Mouse (Mus musculus): Measurements from ENCODE around the gene Gm8297. TPM values are rescaled to one million over a fixed set of nuclear protein-coding genes. Genes with fewer than 3 reads are reported as not detected.
"Not testable (repeated sequence)": the region's sequence is repeated elsewhere in the genome, so short reads cannot be mapped to it uniquely, and the experiment has no call there.

Gm8297 gene
- under 1 TPM in 1 of 2 experiments, not detected in 1; 0.50 TPM for total RNA-seq (2021)
- long read RNA-seq, experiment 1, result 0 reads
- long read RNA-seq, experiment 2, result 0 reads

DNA sequence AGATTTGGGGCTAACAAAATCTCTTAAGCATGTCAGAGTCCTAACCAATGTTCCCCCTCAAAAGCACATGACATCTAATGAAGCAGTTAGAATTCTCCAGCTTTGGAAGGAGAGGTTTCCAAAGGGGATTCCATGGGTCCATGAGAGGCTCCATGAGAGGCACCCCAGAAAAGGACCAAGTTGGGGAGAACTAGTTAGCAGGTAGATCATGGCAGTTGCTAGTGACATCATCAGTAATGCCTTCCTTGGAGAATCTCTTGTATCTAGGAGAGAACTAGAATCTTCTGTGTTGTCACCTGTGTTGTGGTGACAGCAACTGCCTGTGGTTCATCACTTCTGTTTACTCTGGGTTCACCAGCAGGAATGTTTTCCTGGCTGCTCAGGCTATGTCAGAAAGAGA is at the start of gene Gm8297:
TSS of gene Gm8297 (plus strand) at position 301 of the 400 bp plus-strand sequence.
- not testable (repeated sequence) for DNase-seq (ENCODE audit: low spot score)

DNA sequence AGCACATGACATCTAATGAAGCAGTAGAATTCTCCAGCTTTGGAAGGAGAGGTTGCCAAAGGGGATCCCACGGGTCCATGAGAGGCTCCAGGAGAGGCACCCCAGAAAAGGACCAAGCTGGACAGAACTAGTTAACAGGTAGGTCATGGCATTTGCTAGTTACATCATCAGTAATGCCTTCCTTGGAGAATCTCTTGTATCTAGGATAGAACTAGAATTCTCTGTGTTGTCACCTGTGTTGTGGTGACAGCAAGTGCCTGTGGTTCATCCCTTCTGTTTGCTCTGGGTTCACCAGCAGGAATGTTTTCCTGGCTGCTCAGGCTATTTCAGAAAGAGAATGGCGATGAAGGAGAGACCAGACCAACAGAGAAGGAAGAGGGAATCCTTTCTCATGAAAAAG is 31.9 kb downstream of the Gm8297 start, which contains the start of gene Gm3298:
TSS of gene Gm3298 (plus strand) at position 301 of the 400 bp plus-strand sequence.
- DNase-seq (ENCODE audit: low spot score), result not testable (repeated sequence)

Other genes with a start within 250 kb of the Gm8297 start
- gene Gm9602, start 207.6 kb upstream of the Gm8297 start, total RNA-seq (2021), result not detected
- gene Gm3269, start 145.8 kb upstream of the Gm8297 start, total RNA-seq (2021), result not detected
- gene Gm3264, start 128.4 kb upstream of the Gm8297 start, total RNA-seq (2021), result not detected
- not detected for gene Gm3278, start 91.5 kb upstream of the Gm8297 start, total RNA-seq (2021)
- not detected for gene Gm3298, start 32.0 kb downstream of the Gm8297 start, total RNA-seq (2021)
- not detected for gene 4930555G01Rik, start 66.7 kb downstream of the Gm8297 start, total RNA-seq (2021)
- not detected for gene Gm8281, start 87.1 kb downstream of the Gm8297 start, total RNA-seq (2021)
- not detected for gene Gm8279, start 147.6 kb downstream of the Gm8297 start, total RNA-seq (2021)
- gene Gm3317, start 180.6 kb downstream of the Gm8297 start, total RNA-seq (2021), result not detected
- gene Gm8271, start 201.9 kb downstream of the Gm8297 start, total RNA-seq (2021), result not detected

All from gastrocnemius, adult 18-20 months (tissue).